Mouse (Mus musculus): ENCODE results near the gene Slc13a2.

DNA sequence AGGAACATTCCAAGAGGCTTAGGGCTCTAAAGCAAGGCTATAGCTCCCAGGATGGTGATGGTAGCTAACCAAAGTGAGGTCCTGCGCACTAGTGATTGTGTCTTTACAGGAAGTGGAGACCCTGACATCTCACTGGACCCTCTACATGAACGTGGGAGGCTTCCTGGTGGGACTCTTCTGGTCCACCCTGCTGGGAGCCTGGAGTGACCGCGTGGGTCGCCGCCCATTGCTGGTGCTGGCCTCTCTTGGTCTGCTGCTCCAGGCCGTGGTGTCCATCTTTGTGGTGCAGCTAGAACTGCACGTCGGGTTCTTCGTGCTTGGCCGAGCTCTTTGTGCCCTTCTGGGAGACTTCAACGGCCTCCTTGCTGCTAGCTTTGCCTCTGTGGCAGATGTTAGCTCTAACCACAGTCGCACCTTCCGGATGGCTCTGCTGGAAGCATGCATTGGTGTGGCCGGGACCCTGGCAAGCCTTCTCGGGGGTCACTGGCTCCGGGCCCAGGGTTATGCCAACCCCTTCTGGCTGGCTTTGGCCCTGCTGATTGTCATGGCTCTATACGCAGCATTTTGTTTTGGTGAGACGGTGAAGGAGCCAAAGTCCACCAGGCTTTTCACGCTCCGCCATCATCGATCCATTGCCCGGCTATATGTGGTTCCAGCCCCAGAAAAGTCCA is 44.4 kb upstream of the Slc13a2 start:
- TF ChIP-seq CTCF (IDR thresholded peaks at IDR 0.05; ENCODE audit: low read depth) (no peak), EP300 (IDR thresholded peaks at IDR 0.05; ENCODE audit: low read depth) (no peak)

Data from liver, postnatal 0 days (tissue).